Mouse (Mus musculus) bone marrow macrophage, adult 2 months (primary cell): Measurements from ENCODE around the gene Gpsm2. TPM values are rescaled to one million over a fixed set of nuclear protein-coding genes. Genes with fewer than 3 reads are reported as not detected.
"Not testable (repeated sequence)": the region's sequence is repeated elsewhere in the genome, so short reads cannot be mapped to it uniquely, and the experiment has no call there.

ENCODE experiments used
- H3K27ac ChIP-seq: 2 replicates; pipeline ENCODE4 v1.5.1; 2012; ENCODE audit warnings: low read depth, low read length; ENCODE audit not compliant: insufficient read depth
- H3K4me1 ChIP-seq: 2 replicates; pipeline ENCODE4 v1.6.1; 2012; ENCODE audit warnings: low read length; ENCODE audit not compliant: control insufficient read depth, insufficient read depth
- H3K4me3 ChIP-seq: 2 replicates; pipeline ENCODE4 v1.5.1; 2012; ENCODE audit warnings: mild to moderate bottlenecking, low read length, moderate library complexity; ENCODE audit not compliant: insufficient read depth
- CTCF ChIP-seq: IDR thresholded peaks from 2 replicates; pipeline ENCODE4 v1.5.1; 2012; ENCODE audit warnings: low read depth, mild to moderate bottlenecking, low read length, moderate library complexity
- POLR2A ChIP-seq: IDR thresholded peaks from 2 replicates; pipeline ENCODE4 v1.6.1; 2012; ENCODE audit warnings: mild to moderate bottlenecking, low read depth, low read length, borderline replicate concordance
- polyA plus RNA-seq: library from polyadenylated mRNA; stranded (reverse); fragments of >200 nt; gene quantifications from 2 replicates; pipeline ENCODE4 v1.2.4, GENCODE M21; 2012; ENCODE audit not compliant: missing spikeins, insufficient read depth, insufficient read length

Gpsm2 gene
- polyA plus RNA-seq, 1 experiment = 12.8 TPM

- Histone ChIP-seq H3K4me3 (no peak overlapping the region), H3K4me1 (no peaks in the 10 kb centered on the region), H3K27ac (no peak overlapping the region)
- TF ChIP-seq CTCF (no peak), POLR2A (no peak)
These were observed 61.2 kb downstream of the Gpsm2 start for GRCm38 (mm10) chr3:108660941-108661340.

GRCm38 (mm10) chr3:108658612-108659011 is 63.5 kb downstream of the Gpsm2 start:
- Histone ChIP-seq H3K4me1 (peaks cover 4% of the 10 kb centered on the region), H3K4me3 (no peak overlapping the region)
- TF ChIP-seq CTCF (no peak), POLR2A (no peak)

GRCm38 (mm10) chr3:108655486-108655885 is 66.6 kb downstream of the Gpsm2 start:
- no peak overlapping the region for H3K27ac ChIP-seq
- no peak overlapping the region for H3K4me3 ChIP-seq
- TF ChIP-seq CTCF (no peak), POLR2A (no peak)
- peaks cover 4% of the 10 kb centered on the region for H3K4me1 ChIP-seq

More at GRCm38 (mm10) chr3:108658612-108659011, 63.5 kb downstream of the Gpsm2 start:
- H3K27ac ChIP-seq = no peak overlapping the region

- TF ChIP-seq POLR2A (no peak), CTCF (no peak)
- H3K27ac ChIP-seq = peak overlapping the region; percentile 28; the same call in 1 of the 2 replicates
- H3K4me1 ChIP-seq = peaks cover 4% of the 10 kb centered on the region
- peak overlapping the region; percentile 97 for H3K4me3 ChIP-seq
These were observed 67.5 kb downstream of the Gpsm2 start for GRCm38 (mm10) chr3:108654566-108654965.

- H3K27ac ChIP-seq = peak within 1 kb of the TSS; percentile 57
- H3K4me3 ChIP-seq = peak within 1 kb of the TSS; percentile 97
- H3K4me1 ChIP-seq = peaks cover 4% of the 10 kb centered on the region
- TF ChIP-seq CTCF (no peak), POLR2A (peak; percentile 58; the same call in 1 of the 2 replicates)
These were observed 68.3 kb downstream of the Gpsm2 start, which contains the start of gene Clcc1 for GRCm38 (mm10) chr3:108653710-108654379. Gene Clcc1, plus strand, starts transcription at chr3:108653913.

GRCm38 (mm10) chr3:108652866-108653642 is 69.1 kb downstream of the Gpsm2 start:
- TF ChIP-seq POLR2A = no peak
- 0 out of 2 replicates have a peak, but pooled peaks have one; percentile 14 for TF ChIP-seq CTCF
- H3K27ac ChIP-seq = no peak overlapping the region
- peaks cover 4% of the 10 kb centered on the region for H3K4me1 ChIP-seq
- H3K4me3 ChIP-seq = no peak overlapping the region

GRCm38 (mm10) chr3:108647681-108648080 is 74.4 kb downstream of the Gpsm2 start:
- H3K4me3 ChIP-seq, H3K4me1 ChIP-seq, H3K27ac ChIP-seq: not testable (repeated sequence)

GRCm38 (mm10) chr3:108646036-108646435 is 76.1 kb downstream of the Gpsm2 start:
- Histone ChIP-seq H3K4me3 (no peak overlapping the region), H3K4me1 (peaks cover 1% of the 10 kb centered on the region; the same call in 1 of the 2 replicates), H3K27ac (no peak overlapping the region)
- TF ChIP-seq POLR2A (no peak), CTCF (no peak)

- Histone ChIP-seq H3K4me3 (no peak overlapping the region), H3K4me1 (peaks cover 3% of the 10 kb centered on the region; the same call in 1 of the 2 replicates), H3K27ac (no peak overlapping the region)
- no peak for TF ChIP-seq POLR2A
- no peak for TF ChIP-seq CTCF
These were observed 77.3 kb downstream of the Gpsm2 start for GRCm38 (mm10) chr3:108644856-108645255.

GRCm38 (mm10) chr3:108640998-108641397 is 81.1 kb downstream of the Gpsm2 start:
- no peak overlapping the region for H3K4me3 ChIP-seq
- H3K27ac ChIP-seq = no peak overlapping the region
- no peak for TF ChIP-seq POLR2A
- TF ChIP-seq CTCF = no peak
- H3K4me1 ChIP-seq = peaks cover 3% of the 10 kb centered on the region; the same call in 1 of the 2 replicates
